Comparison of ENCODE assay signal across 8 mouse cellular contexts in the genomic region with DNA sequence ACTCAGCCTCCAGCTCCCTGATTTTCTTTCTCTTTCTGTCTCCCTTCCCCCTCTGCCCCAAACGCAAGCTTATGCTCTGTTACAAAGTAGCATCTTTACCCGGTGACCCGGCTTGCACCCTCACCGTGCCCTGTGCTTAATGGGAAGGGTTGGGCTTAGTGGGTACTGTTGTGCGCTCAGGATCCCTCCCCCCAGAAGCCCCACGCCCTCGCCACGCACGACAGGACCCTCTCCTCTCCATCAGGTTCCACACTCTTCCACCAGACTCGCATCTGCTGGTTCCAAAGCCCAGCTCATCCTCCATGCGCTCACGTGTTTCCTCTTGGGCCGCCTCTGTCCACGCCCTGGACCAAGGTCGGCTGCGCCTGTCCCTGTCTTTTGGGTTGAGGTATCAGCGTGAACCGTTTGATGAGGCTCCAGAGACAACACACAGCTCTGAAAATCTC. TPM values are rescaled to one million over a fixed set of nuclear protein-coding genes. Genes with fewer than 3 reads are reported as not detected.
A peak's percentile ranks its signal among the peaks of the same experiment; 100 is the strongest.
DNase-seq lines count a peak whose midpoint lies in the region; ATAC-seq and TF ChIP-seq lines count a peak whose summit lies in the region.

No protein-coding gene starts in this region.

- no peaks in the 10 kb centered on the region for H3K9me3 ChIP-seq in lung, embryonic 16.5 days (ENCODE audit: control insufficient read depth, low read length)
- no peaks in the 10 kb centered on the region for H3K9me3 ChIP-seq in forebrain, postnatal 0 days (ENCODE audit: low read length)
- no peaks in the 10 kb centered on the region for H3K9me3 ChIP-seq in limb, embryonic 11.5 days (ENCODE audit: control insufficient read depth, low read length)

- H3K27ac ChIP-seq in lung, embryonic 16.5 days (ENCODE audit: low read length): no peak overlapping the region
- H3K27ac ChIP-seq in forebrain, postnatal 0 days (ENCODE audit: low read depth, low read length): peak overlapping the region; percentile 97
- H3K27ac ChIP-seq in limb, embryonic 11.5 days (replicated peaks; ENCODE audit: low read depth, low read length): no peak overlapping the region

- under 1% methylated on average over 18 of the region's 18 CpGs for WGBS in lung, embryonic 16.5 days
- WGBS in forebrain, postnatal 0 days: 4% methylated on average over 18 of the region's 18 CpGs
- 0% methylated on average over 18 of the region's 18 CpGs for WGBS in limb, embryonic 11.5 days

- peak overlapping the region; percentile 99 for H3K4me2 ChIP-seq in lung, embryonic 16.5 days (ENCODE audit: low read depth, low read length)
- H3K4me2 ChIP-seq in forebrain, postnatal 0 days (ENCODE audit: low read depth): peak overlapping the region; percentile 92
- H3K4me2 ChIP-seq in limb, embryonic 11.5 days (ENCODE audit: low read depth, severe bottlenecking): peak overlapping the region; percentile 96

- H3K36me3 ChIP-seq in lung, embryonic 16.5 days (ENCODE audit: control insufficient read depth, insufficient read depth, low read length): no peaks in the 10 kb centered on the region
- no peaks in the 10 kb centered on the region for H3K36me3 ChIP-seq in forebrain, postnatal 0 days (ENCODE audit: insufficient read depth)
- H3K36me3 ChIP-seq in limb, embryonic 11.5 days (ENCODE audit: control insufficient read depth, insufficient read depth, low read length): no peaks in the 10 kb centered on the region

- DNase-seq in lung, postnatal 36 days: no peak
- peak; percentile 46 for DNase-seq in cerebellum, adult 8-10 months
- DNase-seq in forebrain, postnatal 0 days: no peak
- no peak for DNase-seq in limb, embryonic 11.5 days (ENCODE audit: low spot score)
- peak; percentile 56 to 58 for DNase-seq in right cerebral cortex, postnatal 10 days (ENCODE audit: low spot score in 2 of 2)
- DNase-seq in urinary bladder, adult 18-20 months (ENCODE audit: low spot score in 2 of 2): no peak

- ATAC-seq in lung, embryonic 16.5 days (ENCODE audit: low read depth): 0 out of 2 replicates have a peak, but pooled peaks have one; percentile 6
- no peak; the same call in 1 of the 2 replicates for ATAC-seq in forebrain, postnatal 0 days
- peak; percentile 22; the same call in 1 of the 2 replicates for ATAC-seq in limb, embryonic 11.5 days (ENCODE audit: insufficient number of reproducible peaks, low FRiP score, low TSS enrichment, low read depth)
- no peak for ATAC-seq in megakaryocyte-erythroid progenitor cell, adult 5-6 weeks (replicated peaks; ENCODE audit: low FRiP score, low TSS enrichment, poor library complexity, severe bottlenecking)

- H3K27me3 ChIP-seq in lung, embryonic 16.5 days (ENCODE audit: control insufficient read depth, insufficient read depth, low read depth, low read length): peaks cover 51% of the 10 kb centered on the region
- H3K27me3 ChIP-seq in forebrain, postnatal 0 days (ENCODE audit: insufficient read depth, low read length): no peaks in the 10 kb centered on the region
- peaks cover 8% of the 10 kb centered on the region for H3K27me3 ChIP-seq in limb, embryonic 11.5 days (ENCODE audit: control insufficient read depth, insufficient read depth, low read length)

- no peak for TF ChIP-seq CTCF in forebrain, postnatal 0 days (IDR thresholded peaks at IDR 0.05; ENCODE audit: low read depth)

- H3K4me1 ChIP-seq in lung, embryonic 16.5 days (replicated peaks; ENCODE audit: control insufficient read depth, insufficient read depth, low read length): peaks cover 14% of the 10 kb centered on the region
- H3K4me1 ChIP-seq in forebrain, postnatal 0 days (ENCODE audit: insufficient read depth): peaks cover 7% of the 10 kb centered on the region; the same call in 1 of the 2 replicates
- H3K4me1 ChIP-seq in limb, embryonic 11.5 days (ENCODE audit: control insufficient read depth, insufficient read depth, low read length): peaks cover 12% of the 10 kb centered on the region

- peak overlapping the region; percentile 74 for H3K4me3 ChIP-seq in lung, embryonic 16.5 days (ENCODE audit: low read length)
- H3K4me3 ChIP-seq in forebrain, postnatal 0 days (ENCODE audit: low read depth, low read length): peak overlapping the region; percentile 88
- peak overlapping the region; percentile 77 for H3K4me3 ChIP-seq in limb, embryonic 11.5 days (ENCODE audit: low read depth, low read length)

- peak overlapping the region; percentile 67; the same call in 1 of the 2 replicates for H3K9ac ChIP-seq in lung, embryonic 16.5 days (ENCODE audit: low read length)
- peak overlapping the region; percentile 85 for H3K9ac ChIP-seq in forebrain, postnatal 0 days
- peak overlapping the region; percentile 83 for H3K9ac ChIP-seq in limb, embryonic 11.5 days (ENCODE audit: low read length)

RNA-seq across cellular contexts. Expression of gene 9030612E09Rik, which starts 0.7 kb away (rescaled TPM):
- polyA plus RNA-seq in lung, embryonic 16.5 days (2015; fragmentation: Nextera tagmentation; extraction: Ambion mirVana): 0.13 and 0.19 TPM in 2 replicates
- total RNA-seq in forebrain, postnatal 0 days (2014; rRNA removed): 0.77 and 2.2 TPM in 2 replicates
- polyA plus RNA-seq in forebrain, postnatal 0 days (2015; fragmentation: Nextera tagmentation; extraction: Ambion mirVana): 2.3 and 2.4 TPM in 2 replicates
- polyA plus RNA-seq in limb, embryonic 11.5 days (2014; fragmentation: Nextera tagmentation; extraction: Ambion mirVana): 0.98 and 1.4 TPM in 2 replicates
- total RNA-seq in megakaryocyte-erythroid progenitor cell, adult 5-6 weeks (2014; fragmentation: Nextera tagmentation): not detected in 2 replicates
- not detected in 2 replicates for total RNA-seq in megakaryocyte-erythroid progenitor cell, adult 5-6 weeks (2017)

RNA-seq across cellular contexts. Expression of gene Sobp, which starts 0.8 kb away (rescaled TPM):
- 0.29 and 0.31 TPM in 2 replicates for polyA plus RNA-seq in lung, embryonic 16.5 days (2015; fragmentation: Nextera tagmentation; extraction: Ambion mirVana)
- total RNA-seq in forebrain, postnatal 0 days (2014; rRNA removed): 31.5 and 38.3 TPM in 2 replicates
- polyA plus RNA-seq in forebrain, postnatal 0 days (2015; fragmentation: Nextera tagmentation; extraction: Ambion mirVana): 16.4 and 19.9 TPM in 2 replicates
- 3.2 and 3.9 TPM in 2 replicates for polyA plus RNA-seq in limb, embryonic 11.5 days (2014; fragmentation: Nextera tagmentation; extraction: Ambion mirVana)
- total RNA-seq in megakaryocyte-erythroid progenitor cell, adult 5-6 weeks (2014; fragmentation: Nextera tagmentation): not detected in 2 replicates
- not detected in 2 replicates for total RNA-seq in megakaryocyte-erythroid progenitor cell, adult 5-6 weeks (2017)

RNA-seq across cellular contexts. Expression of gene Pdss2, which starts 46.1 kb away (rescaled TPM):
- polyA plus RNA-seq in lung, embryonic 16.5 days (2015; fragmentation: Nextera tagmentation; extraction: Ambion mirVana): 9.7 and 10.0 TPM in 2 replicates
- total RNA-seq in forebrain, postnatal 0 days (2014; rRNA removed): 20.5 and 21.1 TPM in 2 replicates
- 14.0 and 18.4 TPM in 2 replicates for polyA plus RNA-seq in forebrain, postnatal 0 days (2015; fragmentation: Nextera tagmentation; extraction: Ambion mirVana)
- polyA plus RNA-seq in limb, embryonic 11.5 days (2014; fragmentation: Nextera tagmentation; extraction: Ambion mirVana): 12.5 and 13.4 TPM in 2 replicates
- total RNA-seq in megakaryocyte-erythroid progenitor cell, adult 5-6 weeks (2014; fragmentation: Nextera tagmentation): 18.9 and 20.2 TPM in 2 replicates
- total RNA-seq in megakaryocyte-erythroid progenitor cell, adult 5-6 weeks (2017): 25.5 and 27.2 TPM in 2 replicates

Comparison
In these comparisons a context has a peak if more than half of its experiments do, and no peak if none do; other contexts are left out.
1. ATAC-seq: peak in lung, embryonic 16.5 days (single experiment) and limb, embryonic 11.5 days (single experiment); none in forebrain, postnatal 0 days (single experiment) and megakaryocyte-erythroid progenitor cell, adult 5-6 weeks (single experiment).
2. DNase-seq: peak in cerebellum, adult 8-10 months (single experiment) and right cerebral cortex, postnatal 10 days (2 of 2); none in lung, postnatal 36 days (single experiment), forebrain, postnatal 0 days (single experiment), limb, embryonic 11.5 days (single experiment) and urinary bladder, adult 18-20 months (0 of 2).
3. Peak in every context shown above with its lines, with median percentiles within 50 percentile points of each other: H3K4me2 ChIP-seq, H3K4me3 ChIP-seq and H3K9ac ChIP-seq.